Comparison of ENCODE assay signal across 9 mouse cellular contexts in genomic region chr2:92422388-92423135, GRCm38 (mm10). TPM values are rescaled to one million over a fixed set of nuclear protein-coding genes. Genes with fewer than 3 reads are reported as not detected.
DNase-seq lines count a peak whose midpoint lies in the region; ATAC-seq and TF ChIP-seq lines count a peak whose summit lies in the region.
"Had no signal": no experiment of that assay in that cellular context is flagged by ENCODE, and none has a peak within 500 bp of the region (broad histone marks: within the 10 kb centered on the region; RNA-seq: fewer than 3 reads in every experiment).

No protein-coding gene starts in this region.

- WGBS in lung, postnatal 0 days, result 55% methylated on average over 10 of the region's 10 CpGs

- TF ChIP-seq EP300 in lung, postnatal 0 days (IDR thresholded peaks at IDR 0.05), result no peak

- DNase-seq in heart, adult 11 months, result peak; percentile 93
- DNase-seq in heart, adult 8-10 months (ENCODE audit: low spot score), result no peak
- peak; percentile 56 for DNase-seq in lung, postnatal 0 days (ENCODE audit: low spot score)
- no peak for DNase-seq in lung, adult 18-20 months
- DNase-seq in brain, adult 2 months (ENCODE audit: low read depth, low spot score), result peak; percentile 88
- DNase-seq: lung, adult 2 months had no signal

- H3K27ac ChIP-seq in lung, postnatal 0 days (ENCODE audit: low read length), result peak overlapping the region; percentile 95; the same call in 1 of the 2 replicates

- H3K4me3 ChIP-seq in lung, postnatal 0 days (ENCODE audit: low read depth, low read length), result no peak overlapping the region

- no peak overlapping the region for H3K9ac ChIP-seq in lung, postnatal 0 days (replicated peaks; ENCODE audit: low read depth)

- TF ChIP-seq CTCF in lung, postnatal 0 days (IDR thresholded peaks at IDR 0.05), result peak; percentile 57

- no peaks in the 10 kb centered on the region for H3K27me3 ChIP-seq in lung, postnatal 0 days (replicated peaks; ENCODE audit: insufficient read depth, low read length)

- H3K4me1 ChIP-seq in lung, postnatal 0 days (ENCODE audit: insufficient read depth, low read depth, low read length), result peaks cover 31% of the 10 kb centered on the region

- no peaks in the 10 kb centered on the region for H3K9me3 ChIP-seq in lung, postnatal 0 days (ENCODE audit: low read length)

- H3K4me2 ChIP-seq in lung, postnatal 0 days (replicated peaks; ENCODE audit: low read depth, low read length), result no peak overlapping the region

- H3K36me3 ChIP-seq in lung, postnatal 0 days (ENCODE audit: insufficient read depth, low read length), result peaks cover 45% of the 10 kb centered on the region

- ATAC-seq in lung, postnatal 0 days, result no peak
- peak; percentile 82 for ATAC-seq in megakaryocyte progenitor cell, adult 5-6 weeks (replicated peaks; ENCODE audit: poor library complexity)
- ATAC-seq in monocyte, adult 5-6 weeks (replicated peaks; ENCODE audit: insufficient number of reproducible peaks, low FRiP score, low TSS enrichment, poor library complexity, severe bottlenecking), result no peak; the same call in 1 of the 2 replicates
- no peak for ATAC-seq in erythroblast, adult 5-6 weeks (replicated peaks; ENCODE audit: low FRiP score, poor library complexity, severe bottlenecking)

RNA-seq across cellular contexts. Expression of gene Cry2, which starts 11.3 kb away (rescaled TPM):
- total RNA-seq in heart, adult 8-10 months (2022), result 10 to 100 TPM; 22.6 to 35.6 (median 32.8) TPM
- 36.3 and 36.6 TPM in 2 replicates for polyA plus RNA-seq in lung, postnatal 0 days (2015; fragmentation: Nextera tagmentation; extraction: Ambion mirVana)
- 9.0 and 10.1 TPM in 2 replicates for total RNA-seq in megakaryocyte progenitor cell, adult 5-6 weeks (2015)
- total RNA-seq in megakaryocyte progenitor cell, adult 5-6 weeks (2017), result 7.4 and 10.9 TPM in 2 replicates
- total RNA-seq in monocyte, adult 5-6 weeks (2017), result 4.2 to 10.6 TPM (median 7.3 TPM) in 3 replicates
- 0.19 and 0.63 TPM in 2 replicates for total RNA-seq in erythroblast, adult 5-6 weeks (2015; ENCODE audit: low replicate concordance)
- total RNA-seq in erythroblast, adult 5-6 weeks (2017; ENCODE audit: low replicate concordance), result 1.3 and 1.5 TPM in 2 replicates

RNA-seq across cellular contexts. Expression of gene Mapk8ip1, which starts 21.5 kb away (rescaled TPM):
- 1 to 10 TPM; 3.4 to 4.6 (median 3.9) TPM for total RNA-seq in heart, adult 8-10 months (2022)
- 7.8 and 9.7 TPM in 2 replicates for polyA plus RNA-seq in lung, postnatal 0 days (2015; fragmentation: Nextera tagmentation; extraction: Ambion mirVana)
- total RNA-seq in megakaryocyte progenitor cell, adult 5-6 weeks (2015), result not detected in 2 replicates
- 0.07 TPM in 1 of 2 replicates, not detected in the other for total RNA-seq in megakaryocyte progenitor cell, adult 5-6 weeks (2017)
- not detected in 3 replicates for total RNA-seq in monocyte, adult 5-6 weeks (2017)
- total RNA-seq in erythroblast, adult 5-6 weeks (2015; ENCODE audit: low replicate concordance), result not detected in 2 replicates
- total RNA-seq in erythroblast, adult 5-6 weeks (2017; ENCODE audit: low replicate concordance), result not detected in 2 replicates

RNA-seq across cellular contexts. Expression of gene Slc35c1, which starts 37.8 kb away (rescaled TPM):
- total RNA-seq in heart, adult 8-10 months (2022), result 1 to 10 TPM; 5.5 to 6.8 (median 6.2) TPM
- polyA plus RNA-seq in lung, postnatal 0 days (2015; fragmentation: Nextera tagmentation; extraction: Ambion mirVana), result 12.9 and 13.1 TPM in 2 replicates
- 62.3 and 76.4 TPM in 2 replicates for total RNA-seq in megakaryocyte progenitor cell, adult 5-6 weeks (2015)
- 16.5 and 19.3 TPM in 2 replicates for total RNA-seq in megakaryocyte progenitor cell, adult 5-6 weeks (2017)
- total RNA-seq in monocyte, adult 5-6 weeks (2017), result 9.0 to 24.2 TPM (median 15.1 TPM) in 3 replicates
- total RNA-seq in erythroblast, adult 5-6 weeks (2015; ENCODE audit: low replicate concordance), result 16.5 and 18.3 TPM in 2 replicates
- 3.1 and 7.1 TPM in 2 replicates for total RNA-seq in erythroblast, adult 5-6 weeks (2017; ENCODE audit: low replicate concordance)

RNA-seq across cellular contexts. Expression of gene 1700029I15Rik, which starts 40.2 kb away (rescaled TPM):
- total RNA-seq in heart, adult 8-10 months (2022), result 1 to 10 TPM in 2 of 4 experiments, under 1 TPM in 2; 0.26 to 1.5 (median 0.86) TPM
- 2.3 TPM in 2 replicates for polyA plus RNA-seq in lung, postnatal 0 days (2015; fragmentation: Nextera tagmentation; extraction: Ambion mirVana)
- total RNA-seq in megakaryocyte progenitor cell, adult 5-6 weeks (2015), result 1.6 and 2.1 TPM in 2 replicates
- 1.3 and 2.5 TPM in 2 replicates for total RNA-seq in megakaryocyte progenitor cell, adult 5-6 weeks (2017)
- total RNA-seq in monocyte, adult 5-6 weeks (2017), result 1.6 to 6.7 TPM (median 4.8 TPM) in 3 replicates
- total RNA-seq in erythroblast, adult 5-6 weeks (2015; ENCODE audit: low replicate concordance), result not detected in 2 replicates
- total RNA-seq in erythroblast, adult 5-6 weeks (2017; ENCODE audit: low replicate concordance), result 0.70 and 4.0 TPM in 2 replicates

RNA-seq across cellular contexts. Expression of gene Large2, which starts 47.9 kb away (rescaled TPM):
- total RNA-seq in heart, adult 8-10 months (2022), result under 1 TPM in 1 of 4 experiments, not detected in 3; 0.75 TPM
- 17.1 and 18.7 TPM in 2 replicates for polyA plus RNA-seq in lung, postnatal 0 days (2015; fragmentation: Nextera tagmentation; extraction: Ambion mirVana)
- total RNA-seq in megakaryocyte progenitor cell, adult 5-6 weeks (2015), result 0.32 and 0.69 TPM in 2 replicates
- total RNA-seq in megakaryocyte progenitor cell, adult 5-6 weeks (2017), result 0.47 TPM in 1 of 2 replicates, not detected in the other
- not detected in 3 replicates for total RNA-seq in monocyte, adult 5-6 weeks (2017)
- 4.2 TPM in 1 of 2 replicates, not detected in the other for total RNA-seq in erythroblast, adult 5-6 weeks (2015; ENCODE audit: low replicate concordance)
- total RNA-seq in erythroblast, adult 5-6 weeks (2017; ENCODE audit: low replicate concordance), result not detected in 2 replicates

Comparison
In these comparisons a context has a peak if more than half of its experiments do, and no peak if none do; other contexts are left out.
1. DNase-seq: peak in heart, adult 11 months (single experiment), lung, postnatal 0 days (single experiment) and brain, adult 2 months (single experiment); none in heart, adult 8-10 months (single experiment) and lung, adult 18-20 months (0 of 2).